Mouse (Mus musculus) liver, adult 2 months (tissue): Measurements from ENCODE around the gene Tph2. TPM values are rescaled to one million over a fixed set of nuclear protein-coding genes. Genes with fewer than 3 reads are reported as not detected.

ENCODE experiments used
- DNase-seq: peaks from one replicate; pipeline ENCODE4 v3.0.0-alpha.2; 2011; ENCODE audit warnings: low read depth, low spot score; ENCODE audit errors: extremely low read depth
- H3K27ac ChIP-seq: fragments of 200-500 bp; replicated peaks from 2 replicates; pipeline ENCODE4 v1.5.1; 2012; ENCODE audit warnings: low read depth, mild to moderate bottlenecking, control low read depth, inconsistent platforms, low read length; ENCODE audit not compliant: insufficient read depth
- H3K27me3 ChIP-seq: fragments of 200-500 bp; 2 replicates; pipeline ENCODE4 v1.6.1; 2012; ENCODE audit warnings: mild to moderate bottlenecking, moderate library complexity, low read length, inconsistent platforms; ENCODE audit not compliant: control insufficient read depth, insufficient read depth
- H3K36me3 ChIP-seq: fragments of 200-500 bp; 2 replicates; pipeline ENCODE4 v1.6.1; 2012; ENCODE audit warnings: low read length, inconsistent platforms; ENCODE audit not compliant: control insufficient read depth, insufficient read depth
- H3K4me1 ChIP-seq: fragments of 200-500 bp; 2 replicates; pipeline ENCODE4 v1.6.1; 2011; ENCODE audit warnings: low read length; ENCODE audit not compliant: control insufficient read depth, insufficient read depth
- H3K4me3 ChIP-seq: fragments of 200-500 bp; 2 replicates; pipeline ENCODE4 v1.5.1; 2011; ENCODE audit warnings: low read depth, mild to moderate bottlenecking, control low read depth, low read length, moderate library complexity; ENCODE audit not compliant: insufficient read depth
- H3K79me2 ChIP-seq: fragments of 200-500 bp; 2 replicates; pipeline ENCODE4 v1.6.1; 2012; ENCODE audit warnings: inconsistent platforms, mild to moderate bottlenecking, low read length, moderate library complexity; ENCODE audit not compliant: control insufficient read depth, insufficient read depth
- H3K9ac ChIP-seq: fragments of 200-500 bp; 2 replicates; pipeline ENCODE4 v1.6.1; 2012; ENCODE audit warnings: low read depth, mild to moderate bottlenecking, control low read depth, inconsistent platforms, low read length
- CTCF ChIP-seq: fragments of 200-500 bp; IDR thresholded peaks from 2 replicates; pipeline ENCODE4 v1.5.1; 2011; ENCODE audit warnings: low read depth, low read length, control low read depth
- POLR2A ChIP-seq: fragments of 200-500 bp; IDR thresholded peaks from 2 replicates; pipeline ENCODE4 v1.6.1; 2011; ENCODE audit warnings: low read length, control low read depth; ENCODE audit not compliant: insufficient read depth; ENCODE audit errors: extremely low read depth
- WGBS: fragments of 180-500 bp; shearing (Covaris S2); methylation state at CpG from one replicate; pipeline ENCODE4 v1.1.7; 2018; 5-methylcytosine and 5-hydroxymethylcytosine counted together
- polyA plus RNA-seq: library from polyadenylated mRNA; depleted of rRNA; stranded (reverse); fragments of >200 nt; gene quantifications from 2 replicates; pipeline ENCODE4 v1.2.3, GENCODE M21; 2012
- total RNA-seq: library from RNA; depleted of rRNA; stranded (reverse); fragments of >200 nt; gene quantifications from 2 replicates; pipeline ENCODE4 v1.2.3, GENCODE M21; 2014

The Tph2 gene
- total and polyA plus RNA-seq, 2 experiments = not detected

DNA sequence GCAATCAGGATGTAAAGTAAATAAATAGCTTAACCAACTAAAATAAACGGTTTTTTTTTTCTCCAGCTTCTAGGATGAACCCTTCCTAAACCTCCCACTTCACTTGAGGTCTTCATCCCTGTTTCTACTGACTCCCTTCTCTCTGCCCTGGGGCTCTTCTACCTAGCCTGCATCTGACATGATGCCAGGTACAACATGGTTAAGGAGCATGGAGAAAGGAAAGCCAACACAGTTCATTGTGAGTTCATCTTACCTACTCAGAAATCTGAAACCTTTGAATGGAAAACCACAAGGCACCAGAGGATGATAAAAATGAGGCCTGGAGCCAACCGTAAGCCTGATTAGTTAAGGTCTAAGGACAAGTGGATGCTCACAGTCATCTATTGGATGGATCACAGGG lies 123.3 kb downstream of the Tph2 start:
- TF ChIP-seq POLR2A (no peak), CTCF (no peak)
- DNase-seq = no peak
- WGBS = 62% methylated on average over 2 of the region's 2 CpGs

DNA sequence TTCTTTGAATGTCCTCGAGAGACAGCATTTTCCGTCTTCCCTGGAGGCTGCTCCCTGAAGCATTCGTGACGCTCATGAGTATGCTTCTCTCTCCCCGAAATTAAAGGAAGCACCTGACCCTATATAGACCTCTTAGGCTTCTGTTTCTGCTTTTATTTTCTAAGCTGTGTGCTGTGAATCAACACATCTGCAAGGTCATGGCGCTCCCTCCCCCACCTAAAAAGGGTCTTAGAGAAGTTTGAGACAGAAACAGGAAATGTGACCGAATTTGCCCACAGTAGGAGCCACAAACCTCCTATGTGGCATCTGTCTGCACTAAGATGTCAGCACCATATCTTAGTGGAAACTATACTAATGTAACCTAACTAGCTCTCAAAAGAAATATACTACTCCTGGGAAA lies 124.1 kb downstream of the Tph2 start:
- H3K4me1 ChIP-seq = no peaks in the 10 kb centered on the region
- 75% methylated on average over 7 of the region's 7 CpGs for WGBS
- no peaks in the 10 kb centered on the region for H3K79me2 ChIP-seq
- H3K9ac ChIP-seq = no peak overlapping the region
- H3K4me3 ChIP-seq = no peak overlapping the region
- H3K36me3 ChIP-seq = no peaks in the 10 kb centered on the region
- H3K27ac ChIP-seq = no peak overlapping the region
- DNase-seq = no peak
- H3K27me3 ChIP-seq = no peaks in the 10 kb centered on the region
- no peak for TF ChIP-seq CTCF
- TF ChIP-seq POLR2A = no peak

More for the DNA sequence above, 123.3 kb downstream of the Tph2 start:
- Histone ChIP-seq H3K79me2 (no peaks in the 10 kb centered on the region), H3K9ac (no peak overlapping the region), H3K4me1 (no peaks in the 10 kb centered on the region), H3K27ac (no peak overlapping the region), H3K36me3 (no peaks in the 10 kb centered on the region), H3K27me3 (no peaks in the 10 kb centered on the region), H3K4me3 (no peak overlapping the region)

GRCm38 (mm10) chr10:115051602-115052001 lies 133.2 kb downstream of the Tph2 start:
- Histone ChIP-seq H3K27ac (no peak overlapping the region), H3K27me3 (no peaks in the 10 kb centered on the region), H3K4me1 (peaks cover under 1% of the 10 kb centered on the region; the same call in 1 of the 2 replicates), H3K79me2 (no peaks in the 10 kb centered on the region), H3K9ac (no peak overlapping the region), H3K36me3 (no peaks in the 10 kb centered on the region), H3K4me3 (no peak overlapping the region)
- TF ChIP-seq CTCF (peak; percentile 78), POLR2A (no peak)
- no peak for DNase-seq
- WGBS = 51% methylated on average over 4 of the region's 4 CpGs

- H3K27ac ChIP-seq = no peak overlapping the region
- WGBS = 84% methylated on average over 12 of the region's 12 CpGs
- H3K9ac ChIP-seq = no peak overlapping the region
- no peaks in the 10 kb centered on the region for H3K27me3 ChIP-seq
- H3K36me3 ChIP-seq = no peaks in the 10 kb centered on the region
- no peaks in the 10 kb centered on the region for H3K79me2 ChIP-seq
- peaks cover 3% of the 10 kb centered on the region; the same call in 1 of the 2 replicates for H3K4me1 ChIP-seq
- no peak for DNase-seq
- no peak for TF ChIP-seq CTCF
- no peak for TF ChIP-seq POLR2A
- H3K4me3 ChIP-seq = no peak overlapping the region
Measured at GRCm38 (mm10) chr10:115050674-115051073, 134.1 kb downstream of the Tph2 start.

- no peak for TF ChIP-seq POLR2A
- no peak for TF ChIP-seq CTCF
- Histone ChIP-seq H3K79me2 (no peaks in the 10 kb centered on the region), H3K27ac (no peak overlapping the region), H3K27me3 (no peaks in the 10 kb centered on the region), H3K4me1 (peaks cover 3% of the 10 kb centered on the region; the same call in 1 of the 2 replicates), H3K9ac (no peak overlapping the region), H3K4me3 (no peak overlapping the region), H3K36me3 (no peaks in the 10 kb centered on the region)
- 73% methylated on average over 8 of the region's 8 CpGs for WGBS
- no peak for DNase-seq
Measured at GRCm38 (mm10) chr10:115050178-115050577, 134.6 kb downstream of the Tph2 start.

GRCm38 (mm10) chr10:115048565-115048964 lies 136.3 kb downstream of the Tph2 start:
- TF ChIP-seq POLR2A (no peak), CTCF (no peak)
- Histone ChIP-seq H3K36me3 (no peaks in the 10 kb centered on the region), H3K9ac (no peak overlapping the region), H3K27ac (no peak overlapping the region), H3K27me3 (no peaks in the 10 kb centered on the region), H3K79me2 (no peaks in the 10 kb centered on the region), H3K4me3 (no peak overlapping the region), H3K4me1 (peaks cover 3% of the 10 kb centered on the region; the same call in 1 of the 2 replicates)
- 95% methylated on average over 2 of the region's 2 CpGs for WGBS
- DNase-seq = no peak
